Mouse (Mus musculus) myocyte (in vitro differentiated cells): ENCODE data around the gene Speer4b.

Experiments
- CEBPB ChIP-seq: IDR thresholded peaks from 2 replicates; pipeline ENCODE4 v1.6.1; 2011; ENCODE audit warnings: mild to moderate bottlenecking, moderate library complexity; ENCODE audit not compliant: poor library complexity, insufficient read depth, severe bottlenecking
- E2F4 ChIP-seq: IDR thresholded peaks from one replicate; pipeline ENCODE4 v1.6.1; 2011; ENCODE audit warnings: mild to moderate bottlenecking, control low read depth, moderate library complexity; ENCODE audit not compliant: insufficient read depth
- MAX ChIP-seq: IDR thresholded peaks from one replicate; pipeline ENCODE4 v1.6.1; 2011; ENCODE audit warnings: low read depth, mild to moderate bottlenecking, control low read depth
- MYOG ChIP-seq, 3 experiments: IDR thresholded peaks; one replicate each; pipeline ENCODE4 v1.6.1; 2011; ENCODE audit warnings: control low read depth in 2 of 3, low read depth in 2 of 3, mild to moderate bottlenecking in 2 of 3; ENCODE audit not compliant: insufficient read length in 2 of 3, control insufficient read depth in 1 of 3, insufficient read depth in 1 of 3
- POLR2A ChIP-seq: IDR thresholded peaks from one replicate; pipeline ENCODE4 v1.6.1; 2011; ENCODE audit warnings: low read depth, mild to moderate bottlenecking, control low read depth, moderate library complexity; ENCODE audit not compliant: insufficient read length
- TCF12 ChIP-seq: IDR thresholded peaks from one replicate; pipeline ENCODE4 v1.6.1; 2011; ENCODE audit warnings: mild to moderate bottlenecking, control low read depth; ENCODE audit not compliant: poor library complexity, insufficient read depth, severe bottlenecking
- TCF3 ChIP-seq: IDR thresholded peaks from one replicate; pipeline ENCODE4 v1.6.1; 2011; ENCODE audit warnings: low read depth, control low read depth; ENCODE audit not compliant: insufficient read length
- USF1 ChIP-seq: IDR thresholded peaks from one replicate; pipeline ENCODE4 v1.6.1; 2011; ENCODE audit warnings: low read depth, mild to moderate bottlenecking, control low read depth, moderate library complexity

GRCm38 (mm10) chr5:27486138-27486537 lies 15.1 kb downstream of the Speer4b start:
- no peak for TF ChIP-seq POLR2A
- no peak for TF ChIP-seq TCF3
- TF ChIP-seq USF1: no peak
- TF ChIP-seq TCF12: no peak
- no peak for TF ChIP-seq E2F4
- TF ChIP-seq MYOG (IDR thresholded peaks at IDR 0.05; ENCODE audit: control insufficient read depth in 1 of 3, insufficient read depth in 1 of 3, insufficient read length in 2 of 3, low read depth in 2 of 3): no peak
- no peak for TF ChIP-seq MAX
- no peak for TF ChIP-seq CEBPB
